22 mouse cellular contexts compared by ENCODE assay signal in genomic region chr15:12425049-12425627, GRCm38 (mm10).
DNase-seq lines count a peak whose midpoint lies in the region; ATAC-seq lines count a peak whose summit lies in the region.
"Had no signal": no experiment of that assay in that cellular context is flagged by ENCODE, and none has a peak within 500 bp of the region (broad histone marks: within the 10 kb centered on the region; RNA-seq: fewer than 3 reads in every experiment).

No protein-coding gene starts in this region.

- intact Hi-C loops in left cerebral cortex, postnatal 4 days (cut with DNase I) = no loop called here

- H3K36me3 ChIP-seq in hindbrain, embryonic 10.5 days = no peaks in the 10 kb centered on the region
- H3K36me3 ChIP-seq in hindbrain, embryonic 12.5 days = no peaks in the 10 kb centered on the region
- no peaks in the 10 kb centered on the region for H3K36me3 ChIP-seq in midbrain, embryonic 13.5 days
- H3K36me3 ChIP-seq in midbrain, embryonic 15.5 days (replicated peaks) = no peaks in the 10 kb centered on the region
- H3K36me3 ChIP-seq in limb, embryonic 10.5 days = no peaks in the 10 kb centered on the region
- H3K36me3 ChIP-seq: heart, embryonic 12.5 days; limb, embryonic 13.5 days; neural tube, embryonic 15.5 days had no signal

- no peaks in the 10 kb centered on the region for H3K9me3 ChIP-seq in hindbrain, embryonic 10.5 days
- no peaks in the 10 kb centered on the region for H3K9me3 ChIP-seq in hindbrain, embryonic 12.5 days (replicated peaks)
- H3K9me3 ChIP-seq in midbrain, embryonic 13.5 days = no peaks in the 10 kb centered on the region
- no peaks in the 10 kb centered on the region for H3K9me3 ChIP-seq in midbrain, embryonic 15.5 days
- H3K9me3 ChIP-seq in limb, embryonic 10.5 days (replicated peaks) = no peaks in the 10 kb centered on the region
- H3K9me3 ChIP-seq: heart, embryonic 12.5 days; limb, embryonic 13.5 days; neural tube, embryonic 15.5 days had no signal

- no peaks in the 10 kb centered on the region for H3K27me3 ChIP-seq in hindbrain, embryonic 10.5 days (ENCODE audit: insufficient read depth, poor library complexity, severe bottlenecking)
- no peaks in the 10 kb centered on the region for H3K27me3 ChIP-seq in hindbrain, embryonic 12.5 days
- H3K27me3 ChIP-seq in midbrain, embryonic 13.5 days = no peaks in the 10 kb centered on the region
- H3K27me3 ChIP-seq in midbrain, embryonic 15.5 days (replicated peaks) = no peaks in the 10 kb centered on the region
- no peaks in the 10 kb centered on the region for H3K27me3 ChIP-seq in limb, embryonic 10.5 days (ENCODE audit: low read depth, poor library complexity, severe bottlenecking)
- H3K27me3 ChIP-seq: heart, embryonic 12.5 days; limb, embryonic 13.5 days; neural tube, embryonic 15.5 days had no signal

- WGBS in hindbrain, embryonic 10.5 days = 46% methylated on average over 13 of the region's 13 CpGs
- WGBS in hindbrain, embryonic 12.5 days = 51% methylated on average over 13 of the region's 13 CpGs
- 40% methylated on average over 13 of the region's 13 CpGs for WGBS in midbrain, embryonic 13.5 days
- WGBS in midbrain, embryonic 15.5 days = 44% methylated on average over 13 of the region's 13 CpGs
- 45% methylated on average over 13 of the region's 13 CpGs for WGBS in limb, embryonic 10.5 days

- peak overlapping the region; percentile 25; the same call in 1 of the 2 replicates for H3K27ac ChIP-seq in hindbrain, embryonic 10.5 days
- no peak overlapping the region for H3K27ac ChIP-seq in hindbrain, embryonic 12.5 days
- no peak overlapping the region for H3K27ac ChIP-seq in midbrain, embryonic 13.5 days
- no peak overlapping the region for H3K27ac ChIP-seq in midbrain, embryonic 15.5 days
- H3K27ac ChIP-seq in limb, embryonic 10.5 days = peak overlapping the region; percentile 14; the same call in 1 of the 2 replicates
- H3K27ac ChIP-seq: limb, embryonic 13.5 days; liver, embryonic 14.5 days; neural tube, embryonic 15.5 days had no signal

- H3K4me2 ChIP-seq in hindbrain, embryonic 12.5 days (replicated peaks) = no peak overlapping the region
- H3K4me2 ChIP-seq in midbrain, embryonic 13.5 days (replicated peaks) = no peak overlapping the region
- no peak overlapping the region for H3K4me2 ChIP-seq in midbrain, embryonic 15.5 days
- H3K4me2 ChIP-seq: heart, embryonic 12.5 days; limb, embryonic 13.5 days; neural tube, embryonic 15.5 days had no signal

- H3K4me3 ChIP-seq in hindbrain, embryonic 10.5 days = no peak overlapping the region
- no peak overlapping the region for H3K4me3 ChIP-seq in hindbrain, embryonic 12.5 days
- no peak overlapping the region for H3K4me3 ChIP-seq in midbrain, embryonic 13.5 days (replicated peaks)
- H3K4me3 ChIP-seq in midbrain, embryonic 15.5 days = no peak overlapping the region
- H3K4me3 ChIP-seq in limb, embryonic 10.5 days = no peak overlapping the region
- H3K4me3 ChIP-seq: erythroblast, embryonic 14.5 days; heart, embryonic 12.5 days; limb, embryonic 13.5 days; myocyte; neural tube, embryonic 15.5 days had no signal

- no peak overlapping the region for H3K9ac ChIP-seq in hindbrain, embryonic 12.5 days
- H3K9ac ChIP-seq in midbrain, embryonic 13.5 days (replicated peaks) = no peak overlapping the region
- no peak overlapping the region for H3K9ac ChIP-seq in midbrain, embryonic 15.5 days
- H3K9ac ChIP-seq: heart, embryonic 12.5 days; limb, embryonic 13.5 days; liver, embryonic 14.5 days; neural tube, embryonic 15.5 days had no signal

- H3K4me1 ChIP-seq in hindbrain, embryonic 10.5 days (replicated peaks) = peaks cover 38% of the 10 kb centered on the region
- peaks cover 7% of the 10 kb centered on the region; the same call in 1 of the 2 replicates for H3K4me1 ChIP-seq in hindbrain, embryonic 12.5 days
- H3K4me1 ChIP-seq in midbrain, embryonic 13.5 days (replicated peaks) = 0 out of 2 replicates have a peak, but pooled peaks cover 7% of the 10 kb centered on the region
- no peaks in the 10 kb centered on the region for H3K4me1 ChIP-seq in midbrain, embryonic 15.5 days
- H3K4me1 ChIP-seq in limb, embryonic 10.5 days = peaks cover 24% of the 10 kb centered on the region
- H3K4me1 ChIP-seq: heart, embryonic 12.5 days had no signal

- no peak for ATAC-seq in hindbrain, embryonic 12.5 days (ENCODE audit: low FRiP score)
- ATAC-seq in midbrain, embryonic 13.5 days = peak; percentile 53; the same call in 1 of the 2 replicates
- no peak for ATAC-seq in midbrain, embryonic 15.5 days (replicated peaks)
- ATAC-seq in inflammation-experienced regulatory T-cells, adult 6 months = no peak
- ATAC-seq: forebrain, embryonic 14.5 days; lung, postnatal 0 days had no signal

- DNase-seq in hindbrain, embryonic 10.5 days (ENCODE audit: low spot score) = no peak
- no peak for DNase-seq in limb, embryonic 10.5 days (ENCODE audit: low spot score)
- no peak for DNase-seq in cerebellum, adult 18-20 months
- DNase-seq in left cerebral cortex, postnatal 4 days = no peak
- DNase-seq: adrenal gland, adult 2 months; cerebellum, adult 11 months; cerebellum, postnatal 36 days; gastrocnemius, postnatal 25 days; kidney, adult 8-10 months; thymus, adult 2 months had no signal

Comparison
In these comparisons a context has a peak if more than half of its experiments do, and no peak if none do; other contexts are left out.
1. H3K27ac ChIP-seq: peak in hindbrain, embryonic 10.5 days (single experiment) and limb, embryonic 10.5 days (single experiment); none in hindbrain, embryonic 12.5 days (single experiment), midbrain, embryonic 13.5 days (single experiment) and midbrain, embryonic 15.5 days (single experiment).